Mouse (Mus musculus): ENCODE measurements around the gene 1700001K19Rik.

- TF ChIP-seq POLR2A (IDR thresholded peaks at IDR 0.05; ENCODE audit: low read depth, low read length) = no peak
- TF ChIP-seq CTCF (IDR thresholded peaks at IDR 0.05; ENCODE audit: extremely low read depth, insufficient read depth, insufficient read length, insufficient replicate concordance) = no peak
Observed at GRCm38 (mm10) chr12:110651464-110651863, 31.0 kb downstream of the 1700001K19Rik start.
